Mouse (Mus musculus) testis, adult 2 months (tissue): Measurements from ENCODE around the gene Zfp462. TPM values are rescaled to one million over a fixed set of nuclear protein-coding genes. Genes with fewer than 3 reads are reported as not detected.
"Not testable (repeated sequence)": the region's sequence is repeated elsewhere in the genome, so short reads cannot be mapped to it uniquely, and the experiment has no call there.

ENCODE experiments used
- H3K27ac ChIP-seq: fragments of 200-500 bp; 2 replicates; pipeline ENCODE4 v1.5.1; 2012; ENCODE audit warnings: low read depth, low read length; ENCODE audit not compliant: control insufficient read depth, insufficient read depth
- H3K27me3 ChIP-seq: fragments of 200-500 bp; 2 replicates; pipeline ENCODE4 v1.6.1; 2012; ENCODE audit warnings: mild to moderate bottlenecking, low read length, moderate library complexity; ENCODE audit not compliant: control insufficient read depth, insufficient read depth
- H3K36me3 ChIP-seq: fragments of 200-500 bp; 2 replicates; pipeline ENCODE4 v1.6.1; 2012; ENCODE audit warnings: mild to moderate bottlenecking, low read length; ENCODE audit not compliant: control insufficient read depth, insufficient read depth
- H3K4me1 ChIP-seq: fragments of 200-500 bp; 2 replicates; pipeline ENCODE4 v1.6.1; 2012; ENCODE audit warnings: low read length; ENCODE audit not compliant: control insufficient read depth, insufficient read depth
- H3K4me3 ChIP-seq: fragments of 200-500 bp; 2 replicates; pipeline ENCODE4 v1.5.1; 2012; ENCODE audit warnings: low read depth, mild to moderate bottlenecking, low read length, moderate library complexity, mixed read lengths; ENCODE audit not compliant: control insufficient read depth
- CTCF ChIP-seq: fragments of 200-500 bp; IDR thresholded peaks from 2 replicates; pipeline ENCODE4 v1.5.1; 2012; ENCODE audit warnings: low read depth, mild to moderate bottlenecking, inconsistent platforms, low read length, moderate library complexity; ENCODE audit not compliant: control insufficient read depth, insufficient read depth, insufficient replicate concordance
- POLR2A ChIP-seq: fragments of 200-500 bp; IDR thresholded peaks from 2 replicates; pipeline ENCODE4 v1.6.1; 2012; ENCODE audit warnings: low read depth, mild to moderate bottlenecking, inconsistent platforms, low read length, moderate library complexity; ENCODE audit not compliant: control insufficient read depth
- polyA plus RNA-seq: library from polyadenylated mRNA; depleted of rRNA; stranded (reverse); fragments of >200 nt; gene quantifications from 2 replicates; pipeline ENCODE4 v1.2.3, GENCODE M21; 2012; rRNA removed

Gene Zfp462
- 5.2 and 5.7 TPM in 2 replicates for polyA plus RNA-seq

DNA sequence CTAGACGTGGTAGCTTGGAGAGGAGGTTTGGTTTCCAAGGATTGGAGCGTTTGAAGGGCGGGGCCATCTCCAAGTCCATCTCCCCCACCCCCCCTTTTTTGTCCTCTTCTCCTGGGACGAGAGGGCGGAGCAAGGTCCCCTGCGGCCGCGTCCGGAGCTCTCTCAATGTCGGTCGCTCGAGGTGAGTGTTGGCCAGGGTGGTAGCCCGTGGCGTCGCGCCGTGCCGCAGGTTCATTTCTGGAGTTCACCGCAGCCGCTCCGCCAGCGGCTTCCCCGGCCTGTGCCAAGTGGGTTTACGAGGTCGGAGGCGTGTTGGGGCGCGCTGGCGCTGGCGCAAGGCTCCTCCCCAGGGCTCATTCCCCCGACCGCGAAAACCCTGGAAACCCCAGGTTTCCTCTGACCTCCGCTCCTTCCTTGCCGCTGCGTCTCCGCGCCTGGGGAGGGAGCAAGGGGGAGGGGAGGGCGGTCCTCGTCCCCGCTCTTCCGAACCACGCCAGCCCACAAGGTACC is at the start of gene Zfp462:
TSS of gene Zfp462 (plus strand) at position 128 of the 510 bp plus-strand sequence.
- no peak for TF ChIP-seq CTCF
- Histone ChIP-seq H3K27me3 (peaks cover 2% of the 10 kb centered on the region), H3K36me3 (no peaks in the 10 kb centered on the region), H3K27ac (no peak within 1 kb of the TSS), H3K4me3 (peak within 1 kb of the TSS; percentile 75), H3K4me1 (peaks cover 17% of the 10 kb centered on the region; the same call in 1 of the 2 replicates)

DNA sequence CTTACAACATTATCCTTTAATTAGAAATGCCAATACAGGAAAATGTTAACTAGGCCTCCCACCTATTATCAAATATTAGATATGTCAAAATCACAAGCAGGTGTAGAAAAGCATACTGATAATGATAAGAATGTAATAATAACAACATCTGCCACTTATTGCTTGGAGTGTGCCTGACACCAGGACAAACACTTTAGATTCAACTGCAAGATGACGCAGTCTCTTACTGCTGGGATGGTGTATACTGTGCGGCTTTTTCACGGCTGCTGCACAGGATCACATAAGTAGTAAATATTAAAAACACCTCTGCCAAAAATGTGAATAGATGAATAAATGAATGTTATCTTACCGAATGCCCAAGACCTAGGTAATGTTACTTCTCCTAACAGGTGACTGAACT is 48.8 kb upstream of the Zfp462 start:
- Histone ChIP-seq H3K27me3 (no peaks in the 10 kb centered on the region), H3K4me3 (no peak overlapping the region), H3K4me1 (no peaks in the 10 kb centered on the region), H3K27ac (no peak overlapping the region), H3K36me3 (no peaks in the 10 kb centered on the region)
- TF ChIP-seq POLR2A (no peak), CTCF (no peak)

DNA sequence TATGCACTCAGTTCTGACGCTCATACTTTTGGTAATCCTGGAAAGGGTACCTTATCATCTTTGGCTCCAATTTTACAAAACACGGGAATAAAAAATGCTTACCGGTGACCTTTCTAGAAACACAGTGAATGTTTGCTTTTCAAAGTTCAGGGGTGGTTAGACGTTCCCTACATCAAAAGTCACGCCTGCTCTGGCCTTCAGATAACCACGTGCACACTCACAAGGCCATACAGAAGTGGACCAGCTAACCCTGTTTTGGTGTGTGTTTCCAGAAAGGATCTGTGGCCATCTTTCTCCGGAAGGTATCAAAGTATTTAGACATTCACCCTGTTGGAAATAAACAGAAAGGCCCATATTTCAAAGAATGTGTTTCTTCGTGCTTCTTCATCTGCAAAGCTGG is 40.2 kb upstream of the Zfp462 start:
- no peaks in the 10 kb centered on the region for H3K4me1 ChIP-seq
- no peak overlapping the region for H3K27ac ChIP-seq
- no peaks in the 10 kb centered on the region for H3K27me3 ChIP-seq
- no peaks in the 10 kb centered on the region for H3K36me3 ChIP-seq
- TF ChIP-seq CTCF (no peak), POLR2A (no peak)
- H3K4me3 ChIP-seq: no peak overlapping the region

DNA sequence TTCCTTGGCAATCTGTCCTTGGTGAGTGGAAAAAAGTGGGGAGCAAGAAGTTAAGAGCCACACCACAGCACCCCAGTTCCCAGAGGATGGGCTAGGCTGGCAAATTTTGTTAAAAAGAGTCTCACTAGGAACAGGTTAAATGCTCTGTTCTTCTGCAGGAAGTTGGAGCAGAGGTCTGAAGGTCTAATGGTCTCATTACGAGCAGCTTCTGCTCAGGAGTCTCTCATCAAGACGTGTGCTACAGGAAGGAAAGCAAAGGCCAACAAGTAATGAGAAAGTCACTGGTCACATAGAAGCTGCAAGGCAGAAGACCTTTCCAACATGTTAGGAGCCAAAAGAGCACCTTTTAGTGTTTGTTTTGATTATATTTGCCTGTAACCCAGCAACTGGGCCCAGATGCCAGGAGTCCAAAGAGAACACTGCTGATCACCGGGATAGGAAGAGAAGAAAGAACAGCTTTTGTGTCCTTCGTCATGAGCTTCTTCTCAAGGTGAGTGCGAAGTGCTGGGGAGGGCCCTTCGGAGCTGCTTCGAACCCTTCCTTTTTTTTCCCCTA is 39.4 kb upstream of the Zfp462 start:
- H3K36me3 ChIP-seq: no peaks in the 10 kb centered on the region
- H3K27ac ChIP-seq: no peak overlapping the region
- no peak for TF ChIP-seq POLR2A
- TF ChIP-seq CTCF: no peak
- no peaks in the 10 kb centered on the region for H3K27me3 ChIP-seq
- H3K4me1 ChIP-seq: no peaks in the 10 kb centered on the region
- H3K4me3 ChIP-seq: no peak overlapping the region

DNA sequence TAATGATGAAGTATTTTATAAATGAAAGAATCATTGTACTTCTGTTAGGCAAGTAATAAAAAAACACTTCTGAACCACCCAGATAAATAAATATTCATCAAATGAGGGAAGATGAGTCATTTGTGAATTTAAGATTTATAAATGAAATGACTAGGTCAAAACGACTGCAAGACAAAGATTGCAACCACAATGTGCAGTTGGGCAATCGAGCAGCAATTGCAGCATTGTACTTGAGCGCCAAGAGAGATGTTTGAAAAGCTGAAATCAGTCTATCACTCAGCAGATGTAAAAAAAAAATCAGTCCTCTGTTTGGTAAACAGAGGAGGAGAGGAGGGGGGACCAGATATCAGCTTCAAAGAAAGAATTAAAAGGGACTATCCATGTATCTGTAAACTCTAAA is 34.5 kb upstream of the Zfp462 start:
- no peaks in the 10 kb centered on the region for H3K27me3 ChIP-seq
- no peaks in the 10 kb centered on the region for H3K4me1 ChIP-seq
- H3K4me3 ChIP-seq: no peak overlapping the region
- no peak for TF ChIP-seq POLR2A
- no peak for TF ChIP-seq CTCF
- no peak overlapping the region for H3K27ac ChIP-seq
- H3K36me3 ChIP-seq: no peaks in the 10 kb centered on the region

DNA sequence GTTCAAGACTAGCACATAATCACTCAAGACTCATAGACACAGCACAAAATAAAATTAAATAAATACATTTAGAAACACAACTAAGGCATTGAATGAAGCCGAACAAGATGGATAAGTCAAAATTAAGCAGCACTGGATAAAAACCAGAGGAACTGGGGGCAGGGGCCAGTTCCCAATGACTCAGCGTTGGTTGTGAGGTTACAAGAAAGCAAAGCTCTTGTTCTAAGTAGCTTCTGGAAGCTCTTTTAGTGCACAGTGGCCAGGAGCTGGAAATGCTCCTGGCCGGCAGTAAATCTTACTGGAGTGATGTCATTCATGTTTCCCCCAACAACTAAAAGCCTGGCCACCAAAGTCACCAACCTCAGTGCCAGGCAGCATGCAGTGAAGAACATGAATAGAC is 26.6 kb upstream of the Zfp462 start:
- no peak overlapping the region for H3K4me3 ChIP-seq
- TF ChIP-seq POLR2A (no peak), CTCF (no peak)
- H3K36me3 ChIP-seq: no peaks in the 10 kb centered on the region
- H3K27ac ChIP-seq: no peak overlapping the region
- H3K4me1 ChIP-seq: no peaks in the 10 kb centered on the region
- H3K27me3 ChIP-seq: no peaks in the 10 kb centered on the region

DNA sequence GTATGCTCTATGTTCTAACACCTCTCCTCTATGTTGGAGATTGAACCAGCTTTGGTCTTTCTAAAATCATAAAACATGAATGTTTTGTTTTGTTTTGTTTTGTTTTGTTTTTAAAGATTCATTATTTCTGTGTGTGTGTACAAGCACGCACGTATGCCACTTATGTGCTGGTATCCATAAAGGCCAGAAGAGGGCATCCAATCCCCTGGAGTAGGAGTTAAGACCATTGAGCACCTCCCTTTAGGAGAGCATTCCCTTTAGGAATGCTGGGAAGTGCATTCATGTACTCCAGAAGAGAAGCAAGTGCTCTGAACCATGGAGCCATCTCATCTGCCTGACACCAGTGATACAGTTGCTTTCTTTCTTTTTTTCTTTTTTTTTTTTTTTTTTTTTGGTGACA is 21.5 kb upstream of the Zfp462 start:
- no peaks in the 10 kb centered on the region for H3K36me3 ChIP-seq
- TF ChIP-seq CTCF (no peak), POLR2A (no peak)

DNA sequence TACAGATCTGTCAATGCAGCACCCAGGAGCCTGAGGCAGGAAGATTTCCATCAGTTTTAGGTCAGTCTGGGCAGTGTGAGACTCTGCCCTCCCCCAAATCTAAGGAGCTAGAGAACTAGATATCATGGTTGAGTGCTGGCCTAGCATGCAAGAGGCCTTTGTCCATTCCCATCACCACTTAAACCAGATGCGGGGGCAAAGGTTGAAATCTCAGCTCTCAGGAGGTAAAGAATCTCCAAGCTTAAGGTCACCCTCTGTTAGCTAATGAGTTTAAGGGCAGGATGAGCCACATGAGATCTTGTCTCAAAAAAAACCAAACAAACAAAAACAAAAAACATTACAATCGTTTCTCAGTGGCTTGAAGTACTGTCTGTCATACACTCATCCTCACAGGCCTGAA is 20.5 kb upstream of the Zfp462 start:
- TF ChIP-seq CTCF (no peak), POLR2A (no peak)
- Histone ChIP-seq H3K27me3 (no peaks in the 10 kb centered on the region), H3K27ac (no peak overlapping the region), H3K4me1 (no peaks in the 10 kb centered on the region), H3K36me3 (no peaks in the 10 kb centered on the region), H3K4me3 (no peak overlapping the region)

More for the DNA sequence above, 21.5 kb upstream of the Zfp462 start:
- H3K27ac ChIP-seq: no peak overlapping the region
- H3K4me1 ChIP-seq: no peaks in the 10 kb centered on the region
- H3K4me3 ChIP-seq: no peak overlapping the region
- H3K27me3 ChIP-seq: no peaks in the 10 kb centered on the region

DNA sequence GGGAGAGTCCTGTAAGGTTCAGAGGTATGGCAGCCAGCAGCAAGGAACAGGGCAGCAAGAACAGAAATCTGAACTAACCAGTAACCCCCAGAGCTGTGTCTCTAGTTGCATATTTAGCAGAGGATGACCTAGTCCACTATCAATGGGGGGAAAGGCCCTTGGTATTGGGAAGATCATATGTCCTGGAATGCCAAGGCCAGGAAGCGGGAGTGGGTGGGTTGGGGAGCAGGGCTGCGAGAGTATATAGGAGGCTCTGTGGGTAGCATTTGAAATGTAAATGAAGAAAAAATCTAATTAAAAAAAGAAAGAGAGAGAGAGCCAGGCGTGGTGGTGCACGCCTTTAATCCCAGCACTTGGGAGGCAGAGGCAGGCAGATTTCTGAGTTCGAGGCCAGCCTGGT is 18.4 kb upstream of the Zfp462 start:
- not testable (repeated sequence) for H3K4me3 ChIP-seq, H3K27ac ChIP-seq, H3K4me1 ChIP-seq, H3K27me3 ChIP-seq, H3K36me3 ChIP-seq

DNA sequence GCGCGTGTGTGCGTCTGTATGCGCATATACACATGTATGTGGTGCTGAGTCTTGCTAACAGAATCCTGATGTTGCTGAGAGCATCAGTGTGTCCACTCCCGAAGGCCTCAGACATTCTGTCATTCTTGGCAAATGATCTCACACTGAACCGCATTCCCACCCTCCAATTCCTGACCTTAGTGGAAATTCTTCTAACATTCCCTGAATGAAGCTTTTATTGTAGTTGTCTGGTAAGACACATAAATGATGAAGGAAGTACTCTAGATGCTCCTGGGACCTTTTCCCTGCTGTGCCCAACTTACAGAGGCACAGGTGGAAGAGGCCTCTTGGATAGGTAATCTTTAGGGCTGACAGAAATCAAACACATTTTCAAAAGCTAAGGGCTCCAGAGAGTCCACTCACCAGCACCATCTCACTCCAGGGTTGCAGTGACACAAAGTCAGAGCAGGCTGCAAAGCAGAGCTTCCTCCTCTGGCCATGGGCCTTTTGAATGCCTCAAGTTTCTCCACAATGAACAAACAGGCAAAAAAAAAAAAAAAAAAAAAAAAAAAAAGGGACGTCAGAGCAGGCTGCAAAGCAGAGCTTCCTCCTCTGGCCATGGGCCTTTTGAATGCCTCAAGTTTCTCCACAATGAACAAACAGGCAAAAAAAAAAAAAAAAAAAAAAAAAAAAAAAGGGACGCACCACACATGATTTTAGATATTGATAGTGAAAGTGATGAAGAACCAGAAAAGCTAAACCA is 17.4 kb upstream of the Zfp462 start:
- H3K27ac ChIP-seq, H3K27me3 ChIP-seq, H3K36me3 ChIP-seq, H3K4me1 ChIP-seq, H3K4me3 ChIP-seq: not testable (repeated sequence)
